Comparison of ENCODE assay signal across 9 mouse cellular contexts in the genomic region with DNA sequence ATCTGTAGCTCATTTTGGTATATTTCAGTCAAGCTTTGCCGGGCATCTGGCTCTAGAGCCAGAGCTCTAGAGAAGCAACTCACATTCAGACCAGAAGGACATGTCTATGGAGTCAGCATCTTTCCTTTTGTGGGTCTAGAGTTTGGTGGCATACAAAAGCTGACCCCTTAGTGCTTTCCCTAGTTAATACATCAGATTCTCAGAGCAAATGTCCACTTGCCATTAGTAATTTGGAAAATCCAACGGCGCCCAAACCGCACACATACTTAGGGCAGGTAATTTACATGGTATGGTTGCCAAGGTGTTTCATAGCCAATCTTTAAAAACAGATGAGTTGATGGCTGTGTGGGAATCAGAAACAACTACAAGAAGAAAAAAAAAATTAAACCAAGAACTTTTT. TPM values are rescaled to one million over a fixed set of nuclear protein-coding genes. Genes with fewer than 3 reads are reported as not detected.
A peak's percentile ranks its signal among the peaks of the same experiment; 100 is the strongest.
DNase-seq lines count a peak whose midpoint lies in the region; ATAC-seq and TF ChIP-seq lines count a peak whose summit lies in the region.
"Had no signal": no experiment of that assay in that cellular context is flagged by ENCODE, and none has a peak within 500 bp of the region (broad histone marks: within the 10 kb centered on the region; RNA-seq: fewer than 3 reads in every experiment).

No protein-coding gene starts in this region.

- H3K9ac ChIP-seq in forebrain, embryonic 13.5 days = no peak overlapping the region
- H3K9ac ChIP-seq in forebrain, embryonic 11.5 days (ENCODE audit: low read length) = no peak overlapping the region; the same call in 1 of the 2 replicates
- H3K9ac ChIP-seq in lung, embryonic 15.5 days = peak overlapping the region; percentile 80; the same call in 1 of the 2 replicates
- H3K9ac ChIP-seq in limb, embryonic 14.5 days (ENCODE audit: low read depth, low read length, severe bottlenecking) = peak overlapping the region; percentile 76
- peak overlapping the region; percentile 53; the same call in 1 of the 2 replicates for H3K9ac ChIP-seq in stomach, embryonic 15.5 days

- TF ChIP-seq POLR2A in limb, embryonic 14.5 days (IDR thresholded peaks at IDR 0.05; ENCODE audit: borderline replicate concordance, extremely low read depth, insufficient read depth, insufficient read length) = no peak

- H3K4me1 ChIP-seq in forebrain, embryonic 13.5 days = peaks cover 12% of the 10 kb centered on the region
- H3K4me1 ChIP-seq in forebrain, embryonic 11.5 days (replicated peaks; ENCODE audit: control insufficient read depth, insufficient read depth, low read length) = no peaks in the 10 kb centered on the region; the same call in 1 of the 2 replicates
- H3K4me1 ChIP-seq in lung, embryonic 15.5 days = peaks cover 23% of the 10 kb centered on the region
- peaks cover 16% of the 10 kb centered on the region for H3K4me1 ChIP-seq in limb, embryonic 14.5 days (ENCODE audit: control insufficient read depth, insufficient read depth, low read length)
- H3K4me1 ChIP-seq in stomach, embryonic 15.5 days = no peaks in the 10 kb centered on the region

- peak overlapping the region; percentile 83; the same call in 1 of the 2 replicates for H3K4me2 ChIP-seq in forebrain, embryonic 13.5 days
- no peak overlapping the region for H3K4me2 ChIP-seq in forebrain, embryonic 11.5 days (ENCODE audit: low read depth, low read length, severe bottlenecking)
- H3K4me2 ChIP-seq in lung, embryonic 15.5 days = peak overlapping the region; percentile 65
- peak overlapping the region; percentile 52 for H3K4me2 ChIP-seq in limb, embryonic 14.5 days (replicated peaks; ENCODE audit: low read depth, low read length, severe bottlenecking)
- peak overlapping the region; percentile 70 for H3K4me2 ChIP-seq in stomach, embryonic 15.5 days

- H3K4me3 ChIP-seq in forebrain, embryonic 13.5 days = no peak overlapping the region
- no peak overlapping the region for H3K4me3 ChIP-seq in forebrain, embryonic 11.5 days (ENCODE audit: low read depth, low read length)
- peak overlapping the region; percentile 62 for H3K4me3 ChIP-seq in lung, embryonic 15.5 days
- peak overlapping the region; percentile 54 for H3K4me3 ChIP-seq in limb, embryonic 14.5 days (replicated peaks; ENCODE audit: low read length)
- peak overlapping the region; percentile 61 for H3K4me3 ChIP-seq in stomach, embryonic 15.5 days (replicated peaks)

- no peak for ATAC-seq in forebrain, embryonic 13.5 days
- ATAC-seq in forebrain, embryonic 11.5 days (replicated peaks; ENCODE audit: low FRiP score) = no peak
- no peak for ATAC-seq in lung, embryonic 15.5 days (ENCODE audit: borderline replicate concordance, extremely low read depth, low FRiP score, low TSS enrichment)
- no peak for ATAC-seq in limb, embryonic 14.5 days (ENCODE audit: low FRiP score, low read depth)
- no peak for ATAC-seq in stomach, embryonic 15.5 days (ENCODE audit: insufficient read depth, low FRiP score, low read depth)
- ATAC-seq in megakaryocyte, adult 5-6 weeks (ENCODE audit: poor library complexity, severe bottlenecking) = no peak

- peaks cover 6% of the 10 kb centered on the region for H3K27me3 ChIP-seq in forebrain, embryonic 13.5 days
- no peaks in the 10 kb centered on the region for H3K27me3 ChIP-seq in forebrain, embryonic 11.5 days (ENCODE audit: control insufficient read depth, insufficient read depth, low read length)
- H3K27me3 ChIP-seq in lung, embryonic 15.5 days = no peaks in the 10 kb centered on the region
- no peaks in the 10 kb centered on the region for H3K27me3 ChIP-seq in limb, embryonic 14.5 days (ENCODE audit: control insufficient read depth, insufficient read depth, low read length)
- no peaks in the 10 kb centered on the region for H3K27me3 ChIP-seq in stomach, embryonic 15.5 days (replicated peaks)

- WGBS in forebrain, embryonic 13.5 days = 89% methylated on average over 4 of the region's 4 CpGs
- 86% methylated on average over 4 of the region's 4 CpGs for WGBS in forebrain, embryonic 11.5 days
- WGBS in lung, embryonic 15.5 days = 48% methylated on average over 4 of the region's 4 CpGs
- 55% methylated on average over 4 of the region's 4 CpGs for WGBS in limb, embryonic 14.5 days
- 78% methylated on average over 4 of the region's 4 CpGs for WGBS in stomach, embryonic 15.5 days

- H3K9me3 ChIP-seq in forebrain, embryonic 13.5 days (replicated peaks) = no peaks in the 10 kb centered on the region
- H3K9me3 ChIP-seq in forebrain, embryonic 11.5 days (ENCODE audit: control insufficient read depth, low read length) = no peaks in the 10 kb centered on the region
- H3K9me3 ChIP-seq in lung, embryonic 15.5 days = no peaks in the 10 kb centered on the region
- H3K9me3 ChIP-seq in limb, embryonic 14.5 days (ENCODE audit: control insufficient read depth, low read length) = no peaks in the 10 kb centered on the region
- no peaks in the 10 kb centered on the region for H3K9me3 ChIP-seq in stomach, embryonic 15.5 days

- DNase-seq in forebrain, embryonic 11.5 days (ENCODE audit: low spot score) = no peak
- DNase-seq in lung, postnatal 14 days = no peak
- DNase-seq in limb, embryonic 14.5 days (ENCODE audit: low spot score) = no peak
- DNase-seq in cerebellum, postnatal 10 days = no peak
- DNase-seq: cerebellum, adult 11 months had no signal

- H3K27ac ChIP-seq in forebrain, embryonic 13.5 days = no peak overlapping the region
- H3K27ac ChIP-seq in forebrain, embryonic 11.5 days (ENCODE audit: low read depth, low read length) = no peak overlapping the region
- H3K27ac ChIP-seq in lung, embryonic 15.5 days = peak overlapping the region; percentile 99
- peak overlapping the region; percentile 85 for H3K27ac ChIP-seq in limb, embryonic 14.5 days (replicated peaks; ENCODE audit: low read depth, low read length)
- peak overlapping the region; percentile 96; the same call in 1 of the 2 replicates for H3K27ac ChIP-seq in stomach, embryonic 15.5 days

- H3K36me3 ChIP-seq in forebrain, embryonic 13.5 days (ENCODE audit: poor library complexity, severe bottlenecking) = no peaks in the 10 kb centered on the region
- no peaks in the 10 kb centered on the region for H3K36me3 ChIP-seq in forebrain, embryonic 11.5 days (ENCODE audit: control insufficient read depth, insufficient read depth, low read length)
- no peaks in the 10 kb centered on the region for H3K36me3 ChIP-seq in lung, embryonic 15.5 days
- H3K36me3 ChIP-seq in limb, embryonic 14.5 days (ENCODE audit: control insufficient read depth, insufficient read depth, low read length) = peaks cover 11% of the 10 kb centered on the region; the same call in 1 of the 2 replicates
- no peaks in the 10 kb centered on the region for H3K36me3 ChIP-seq in stomach, embryonic 15.5 days

RNA-seq across cellular contexts. Expression of a gene that starts 1.2 kb away (rescaled TPM):
- polyA plus RNA-seq in forebrain, embryonic 13.5 days (2015; fragmentation: Nextera tagmentation; extraction: Ambion mirVana) = 3.9 TPM in 2 replicates
- 17.7 and 21.8 TPM in 2 replicates for polyA plus RNA-seq in forebrain, embryonic 11.5 days (2014; fragmentation: Nextera tagmentation; extraction: Ambion mirVana)
- 109 and 116 TPM in 2 replicates for polyA plus RNA-seq in lung, embryonic 15.5 days (2015; fragmentation: Nextera tagmentation; extraction: Ambion mirVana)
- polyA plus RNA-seq in limb, embryonic 14.5 days (2012; rRNA removed) = 44.6 and 48.5 TPM in 2 replicates
- 30.0 and 32.3 TPM in 2 replicates for polyA plus RNA-seq in limb, embryonic 14.5 days (2014; fragmentation: Nextera tagmentation; extraction: Ambion mirVana)
- 21.6 and 27.9 TPM in 2 replicates for polyA plus RNA-seq in stomach, embryonic 15.5 days (2015; fragmentation: Nextera tagmentation; extraction: Ambion mirVana)
- total RNA-seq in megakaryocyte, adult 5-6 weeks (2015) = 1.2 and 1.3 TPM in 2 replicates
- total RNA-seq in megakaryocyte, adult 5-6 weeks (2017) = 0.81 and 1.9 TPM in 2 replicates

Comparison
In these comparisons a context has a peak if more than half of its experiments do, and no peak if none do; other contexts are left out.
1. H3K27ac ChIP-seq: peak in lung, embryonic 15.5 days (single experiment), limb, embryonic 14.5 days (single experiment) and stomach, embryonic 15.5 days (single experiment); none in forebrain, embryonic 13.5 days (single experiment) and forebrain, embryonic 11.5 days (single experiment).
2. H3K4me3 ChIP-seq: peak in lung, embryonic 15.5 days (single experiment), limb, embryonic 14.5 days (single experiment) and stomach, embryonic 15.5 days (single experiment); none in forebrain, embryonic 13.5 days (single experiment) and forebrain, embryonic 11.5 days (single experiment).
3. H3K9ac ChIP-seq: peak in lung, embryonic 15.5 days (single experiment), limb, embryonic 14.5 days (single experiment) and stomach, embryonic 15.5 days (single experiment); none in forebrain, embryonic 13.5 days (single experiment) and forebrain, embryonic 11.5 days (single experiment).